Mouse (Mus musculus): ENCODE results near the gene Rpl38. TPM values are rescaled to one million over a fixed set of nuclear protein-coding genes. Genes with fewer than 3 reads are reported as not detected.

The Rpl38 gene
- polyA plus RNA-seq, 1 experiment, result 2,044 TPM

DNA sequence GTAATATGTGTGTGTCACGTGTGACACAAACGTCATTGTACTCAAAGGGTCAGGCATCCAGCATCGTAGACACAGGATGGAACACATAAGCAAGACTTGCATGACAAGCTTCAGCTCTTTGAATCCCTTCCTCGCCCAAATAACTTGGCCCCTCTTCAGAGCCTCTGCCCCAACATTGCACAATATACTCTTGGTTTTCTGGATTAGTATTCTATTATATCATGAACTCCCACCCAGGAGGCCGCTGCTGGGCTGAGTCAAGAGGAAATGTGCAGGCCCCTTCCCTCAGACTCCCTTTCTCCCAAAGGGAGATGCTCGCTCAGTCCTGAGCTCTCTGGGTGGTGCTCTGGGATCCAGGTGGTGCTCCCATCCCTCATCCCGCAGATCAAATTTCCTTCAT is 30.2 kb downstream of the Rpl38 start:
- Histone ChIP-seq H3K36me3 (ENCODE audit: control insufficient read depth, insufficient read depth, low read length, poor library complexity, severe bottlenecking) (peaks cover 2% of the 10 kb centered on the region; the same call in 1 of the 2 replicates), H3K4me1 (ENCODE audit: control insufficient read depth, insufficient read depth, low read length) (peaks cover 6% of the 10 kb centered on the region), H3K27ac (ENCODE audit: insufficient read depth, low read length) (no peak overlapping the region), H3K9ac (ENCODE audit: low read depth, poor library complexity, severe bottlenecking) (no peak overlapping the region), H3K4me3 (ENCODE audit: low read depth, low read length) (no peak overlapping the region), H3K9me3 (replicated peaks; ENCODE audit: control insufficient read depth, insufficient read depth, low read length, poor library complexity, severe bottlenecking) (no peaks in the 10 kb centered on the region), H3K27me3 (ENCODE audit: control insufficient read depth, insufficient read depth, low read length, poor library complexity, severe bottlenecking) (no peaks in the 10 kb centered on the region)
- TF ChIP-seq CTCF (IDR thresholded peaks at IDR 0.05; ENCODE audit: low read depth, low read length) (no peak), EP300 (IDR thresholded peaks at IDR 0.05; ENCODE audit: insufficient read depth, low read depth, low read length) (no peak), POLR2A (IDR thresholded peaks at IDR 0.05; ENCODE audit: insufficient read depth, low read length) (no peak)

DNA sequence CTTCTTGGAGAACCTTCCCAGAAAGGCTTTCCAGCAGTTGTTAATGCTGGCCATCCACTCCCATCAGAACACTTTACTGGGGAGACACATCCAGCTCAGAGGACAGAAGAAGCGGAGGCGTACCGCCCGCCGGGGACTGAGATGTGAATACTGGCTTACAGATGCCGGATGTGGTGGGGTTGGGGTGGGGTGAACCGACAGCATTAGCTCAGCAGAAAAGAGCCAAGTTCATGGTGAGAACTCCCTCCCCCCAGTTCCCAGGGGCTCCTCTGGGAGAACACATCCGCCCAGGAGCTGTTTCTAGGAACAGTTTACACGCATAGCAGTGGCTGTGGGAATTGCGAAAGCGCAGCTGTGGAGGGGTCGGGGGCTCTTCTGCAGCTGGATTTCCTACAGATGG is 31.2 kb downstream of the Rpl38 start:
- H3K4me1 ChIP-seq (ENCODE audit: control insufficient read depth, insufficient read depth, low read length), result peaks cover 4% of the 10 kb centered on the region
- TF ChIP-seq POLR2A (IDR thresholded peaks at IDR 0.05; ENCODE audit: insufficient read depth, low read length) (no peak), CTCF (IDR thresholded peaks at IDR 0.05; ENCODE audit: low read depth, low read length) (no peak), EP300 (IDR thresholded peaks at IDR 0.05; ENCODE audit: insufficient read depth, low read depth, low read length) (no peak)
- H3K9ac ChIP-seq (ENCODE audit: low read depth, poor library complexity, severe bottlenecking), result no peak overlapping the region
- peaks cover 2% of the 10 kb centered on the region; the same call in 1 of the 2 replicates for H3K36me3 ChIP-seq (ENCODE audit: control insufficient read depth, insufficient read depth, low read length, poor library complexity, severe bottlenecking)
- no peaks in the 10 kb centered on the region for H3K27me3 ChIP-seq (ENCODE audit: control insufficient read depth, insufficient read depth, low read length, poor library complexity, severe bottlenecking)
- H3K9me3 ChIP-seq (replicated peaks; ENCODE audit: control insufficient read depth, insufficient read depth, low read length, poor library complexity, severe bottlenecking), result no peaks in the 10 kb centered on the region
- H3K4me3 ChIP-seq (ENCODE audit: low read depth, low read length), result no peak overlapping the region
- no peak overlapping the region for H3K27ac ChIP-seq (ENCODE audit: insufficient read depth, low read length)

DNA sequence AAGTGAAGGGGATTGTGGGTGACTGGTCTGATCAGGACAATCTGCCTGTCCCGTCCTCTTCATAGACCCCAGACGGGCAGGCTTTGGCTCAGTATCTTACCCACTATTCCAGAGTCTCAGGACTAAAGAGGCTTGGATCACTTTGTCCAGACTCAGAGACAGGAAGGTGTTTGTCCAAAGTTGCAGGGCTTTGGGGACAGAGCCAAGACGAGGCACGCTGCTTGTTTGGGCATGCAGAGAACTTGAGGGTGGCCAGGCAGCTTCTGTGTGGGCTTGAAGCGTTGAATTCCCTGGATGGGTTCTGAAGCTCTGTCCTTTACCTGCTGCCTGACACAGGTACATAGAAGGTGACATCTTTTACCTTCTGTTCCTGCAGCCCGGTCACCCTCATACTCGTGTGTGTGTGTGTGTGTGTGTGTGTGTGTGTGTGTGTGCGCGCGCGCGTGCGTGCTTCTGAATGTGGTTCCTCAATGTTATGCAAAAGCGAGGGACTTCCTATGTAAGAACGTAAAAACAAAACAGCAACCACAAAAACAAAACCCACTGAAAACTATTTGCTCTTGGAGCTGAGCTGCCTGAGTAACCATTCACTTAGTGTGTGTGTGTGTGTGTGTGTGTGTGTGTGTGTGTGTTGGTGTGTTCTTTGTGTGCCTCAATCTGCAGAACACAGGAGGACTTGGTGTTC is 34.1 kb downstream of the Rpl38 start:
- H3K27me3 ChIP-seq (ENCODE audit: control insufficient read depth, insufficient read depth, low read length, poor library complexity, severe bottlenecking), result no peaks in the 10 kb centered on the region
- no peak overlapping the region for H3K9ac ChIP-seq (ENCODE audit: low read depth, poor library complexity, severe bottlenecking)
- TF ChIP-seq EP300 (IDR thresholded peaks at IDR 0.05; ENCODE audit: insufficient read depth, low read depth, low read length) (no peak), CTCF (IDR thresholded peaks at IDR 0.05; ENCODE audit: low read depth, low read length) (no peak), POLR2A (IDR thresholded peaks at IDR 0.05; ENCODE audit: insufficient read depth, low read length) (no peak)
- no peak overlapping the region for H3K4me3 ChIP-seq (ENCODE audit: low read depth, low read length)
- no peak overlapping the region for H3K27ac ChIP-seq (ENCODE audit: insufficient read depth, low read length)
- H3K4me1 ChIP-seq (ENCODE audit: control insufficient read depth, insufficient read depth, low read length), result no peaks in the 10 kb centered on the region
- H3K36me3 ChIP-seq (ENCODE audit: control insufficient read depth, insufficient read depth, low read length, poor library complexity, severe bottlenecking), result peaks cover 2% of the 10 kb centered on the region; the same call in 1 of the 2 replicates
- no peaks in the 10 kb centered on the region for H3K9me3 ChIP-seq (replicated peaks; ENCODE audit: control insufficient read depth, insufficient read depth, low read length, poor library complexity, severe bottlenecking)

DNA sequence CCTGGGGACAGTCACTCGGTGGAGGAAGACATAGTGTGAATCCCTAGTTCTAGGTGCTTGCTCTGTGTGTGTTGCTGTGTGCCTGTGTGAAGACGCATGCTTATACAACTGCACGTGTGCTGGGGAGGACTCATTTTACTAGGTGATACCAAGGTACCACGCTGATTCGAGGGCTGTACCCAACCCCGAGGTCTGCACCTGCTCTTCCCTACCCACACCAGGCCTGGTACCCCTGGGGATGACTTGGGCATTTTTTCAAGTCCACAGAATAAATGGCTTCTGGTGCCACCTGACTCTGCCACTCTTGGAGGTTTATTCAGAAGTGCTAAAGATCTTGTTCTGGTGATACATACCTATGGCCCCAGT is 34.7 kb downstream of the Rpl38 start:
- H3K4me1 ChIP-seq (ENCODE audit: control insufficient read depth, insufficient read depth, low read length), result no peaks in the 10 kb centered on the region
- TF ChIP-seq POLR2A (IDR thresholded peaks at IDR 0.05; ENCODE audit: insufficient read depth, low read length) (no peak), EP300 (IDR thresholded peaks at IDR 0.05; ENCODE audit: insufficient read depth, low read depth, low read length) (no peak), CTCF (IDR thresholded peaks at IDR 0.05; ENCODE audit: low read depth, low read length) (no peak)
- H3K4me3 ChIP-seq (ENCODE audit: low read depth, low read length), result no peak overlapping the region
- H3K27me3 ChIP-seq (ENCODE audit: control insufficient read depth, insufficient read depth, low read length, poor library complexity, severe bottlenecking), result no peaks in the 10 kb centered on the region
- no peak overlapping the region for H3K9ac ChIP-seq (ENCODE audit: low read depth, poor library complexity, severe bottlenecking)
- H3K36me3 ChIP-seq (ENCODE audit: control insufficient read depth, insufficient read depth, low read length, poor library complexity, severe bottlenecking), result peaks cover 2% of the 10 kb centered on the region; the same call in 1 of the 2 replicates
- H3K9me3 ChIP-seq (replicated peaks; ENCODE audit: control insufficient read depth, insufficient read depth, low read length, poor library complexity, severe bottlenecking), result no peaks in the 10 kb centered on the region
- no peak overlapping the region for H3K27ac ChIP-seq (ENCODE audit: insufficient read depth, low read length)

DNA sequence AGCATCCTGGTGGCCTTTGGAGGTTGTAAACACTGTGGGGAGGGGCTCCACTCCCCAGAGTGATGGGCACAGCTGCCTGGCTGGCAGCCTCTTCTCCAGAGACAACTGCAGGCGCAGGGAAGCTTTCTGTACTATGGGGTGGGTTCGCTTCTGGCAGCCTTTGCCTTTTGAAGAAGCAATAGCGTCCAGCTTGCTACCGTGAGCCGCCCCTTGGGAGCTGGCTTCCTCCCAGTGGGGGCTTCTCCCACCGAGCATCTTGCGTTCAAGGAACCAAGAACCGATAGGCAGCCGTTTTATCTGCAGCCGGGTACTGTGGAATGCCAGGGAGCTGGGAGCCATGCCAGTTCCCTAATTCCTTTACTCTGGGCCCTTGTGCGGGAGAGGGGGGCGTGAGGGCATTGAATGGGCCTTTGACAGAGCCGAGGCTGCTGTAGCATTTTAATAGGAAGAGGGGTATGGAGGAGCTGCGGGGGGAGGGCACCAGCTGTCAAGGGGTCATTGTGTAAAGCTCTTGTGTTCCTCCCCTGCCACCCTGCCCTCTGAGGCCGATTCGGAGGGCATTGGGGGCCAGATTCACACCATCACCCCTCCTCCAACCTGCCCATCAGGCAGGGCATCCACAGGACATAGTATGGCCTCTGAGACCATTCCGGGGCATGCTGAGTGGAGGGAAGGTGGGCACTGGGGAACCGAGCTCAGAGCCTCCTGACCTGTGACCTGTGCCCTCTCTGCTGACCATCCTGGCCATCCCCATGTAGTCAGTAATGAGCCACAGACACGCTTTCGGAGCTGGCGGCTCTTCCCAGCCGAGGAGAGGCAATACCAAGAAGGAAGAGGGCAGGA is 36.0 kb downstream of the Rpl38 start:
- Histone ChIP-seq H3K27me3 (ENCODE audit: control insufficient read depth, insufficient read depth, low read length, poor library complexity, severe bottlenecking) (no peaks in the 10 kb centered on the region), H3K9me3 (replicated peaks; ENCODE audit: control insufficient read depth, insufficient read depth, low read length, poor library complexity, severe bottlenecking) (no peaks in the 10 kb centered on the region), H3K4me3 (ENCODE audit: low read depth, low read length) (no peak overlapping the region), H3K36me3 (ENCODE audit: control insufficient read depth, insufficient read depth, low read length, poor library complexity, severe bottlenecking) (no peaks in the 10 kb centered on the region; the same call in 1 of the 2 replicates), H3K27ac (ENCODE audit: insufficient read depth, low read length) (no peak overlapping the region), H3K4me1 (ENCODE audit: control insufficient read depth, insufficient read depth, low read length) (no peaks in the 10 kb centered on the region), H3K9ac (ENCODE audit: low read depth, poor library complexity, severe bottlenecking) (no peak overlapping the region)
- TF ChIP-seq EP300 (IDR thresholded peaks at IDR 0.05; ENCODE audit: insufficient read depth, low read depth, low read length) (no peak), POLR2A (IDR thresholded peaks at IDR 0.05; ENCODE audit: insufficient read depth, low read length) (no peak), CTCF (IDR thresholded peaks at IDR 0.05; ENCODE audit: low read depth, low read length) (no peak)

DNA sequence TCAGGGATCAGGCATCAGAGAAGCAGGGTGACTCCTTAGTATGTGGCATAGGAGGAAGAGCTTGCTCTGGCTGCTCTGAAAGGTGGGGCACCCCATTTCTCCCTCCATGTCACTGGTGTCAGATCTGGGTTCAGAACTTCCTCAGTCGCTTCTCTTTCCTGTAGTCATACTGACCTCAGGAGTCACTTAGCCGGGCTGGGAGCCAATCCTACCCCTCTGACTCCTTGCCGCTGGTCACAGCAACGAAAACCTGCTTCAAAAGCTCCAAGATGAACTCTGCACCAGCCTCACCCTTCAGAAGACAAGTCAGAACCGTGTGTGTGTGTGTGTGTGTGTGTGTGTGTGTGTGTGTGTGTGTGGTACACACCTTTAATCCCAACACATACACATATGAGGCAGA is 38.0 kb downstream of the Rpl38 start:
- Histone ChIP-seq H3K4me3 (ENCODE audit: low read depth, low read length) (no peak overlapping the region), H3K9me3 (replicated peaks; ENCODE audit: control insufficient read depth, insufficient read depth, low read length, poor library complexity, severe bottlenecking) (no peaks in the 10 kb centered on the region), H3K4me1 (ENCODE audit: control insufficient read depth, insufficient read depth, low read length) (no peaks in the 10 kb centered on the region), H3K9ac (ENCODE audit: low read depth, poor library complexity, severe bottlenecking) (no peak overlapping the region), H3K27me3 (ENCODE audit: control insufficient read depth, insufficient read depth, low read length, poor library complexity, severe bottlenecking) (no peaks in the 10 kb centered on the region), H3K36me3 (ENCODE audit: control insufficient read depth, insufficient read depth, low read length, poor library complexity, severe bottlenecking) (0 out of 2 replicates have a peak, but pooled peaks cover under 1% of the 10 kb centered on the region), H3K27ac (ENCODE audit: insufficient read depth, low read length) (no peak overlapping the region)
- no peak for TF ChIP-seq EP300 (IDR thresholded peaks at IDR 0.05; ENCODE audit: insufficient read depth, low read depth, low read length)
- no peak for TF ChIP-seq CTCF (IDR thresholded peaks at IDR 0.05; ENCODE audit: low read depth, low read length)
- TF ChIP-seq POLR2A (IDR thresholded peaks at IDR 0.05; ENCODE audit: insufficient read depth, low read length), result no peak
